Mouse (Mus musculus): Measurements from ENCODE around the gene Zpbp2. TPM values are rescaled to one million over a fixed set of nuclear protein-coding genes. Genes with fewer than 3 reads are reported as not detected.

Gene Zpbp2
- polyA plus RNA-seq (2017; shearing (Covaris generic)): 1 to 10 TPM; 2.1 to 7.1 TPM

GRCm38 (mm10) chr11:98550975-98551828, at the start of gene Zpbp2:
Gene Zpbp2, plus strand, starts transcription at chr11:98551097.

GRCm38 (mm10) chr11:98545711-98546231, 5.1 kb upstream of the Zpbp2 start, which contains the start of gene Ikzf3:
Gene Ikzf3, minus strand, starts transcription at chr11:98546031.

GRCm38 (mm10) chr11:98586892-98587563, 36.1 kb downstream of the Zpbp2 start, which contains the start of gene Ormdl3:
Gene Ormdl3, minus strand, starts transcription at chr11:98587368.

GRCm38 (mm10) chr11:98597991-98598390, 47.1 kb downstream of the Zpbp2 start, which contains the start of gene Lrrc3c:
Gene Lrrc3c, plus strand, starts transcription at chr11:98598291.

Other genes with a start within 250 kb of the Zpbp2 start
- gene Neurod2, start 221.4 kb upstream of the Zpbp2 start, polyA plus RNA-seq (2017; shearing (Covaris generic)): under 1 TPM in 1 of 2 experiments, not detected in 1; 0.05 TPM
- gene Ppp1r1b, start 202.7 kb upstream of the Zpbp2 start, polyA plus RNA-seq (2017; shearing (Covaris generic)): under 1 TPM in 1 of 2 experiments, not detected in 1; 0.39 TPM
- gene Stard3, start 192.7 kb upstream of the Zpbp2 start, polyA plus RNA-seq (2017; shearing (Covaris generic)): 10 to 100 TPM; 43.8 to 54.6 TPM
- not detected for gene Tcap, start 167.3 kb upstream of the Zpbp2 start, polyA plus RNA-seq (2017; shearing (Covaris generic))
- not detected for gene Pnmt, start 164.6 kb upstream of the Zpbp2 start, polyA plus RNA-seq (2017; shearing (Covaris generic))
- 10 to 100 TPM in 1 of 2 experiments, 1 to 10 TPM in 1; 5.4 to 11.7 TPM for gene Pgap3, start 150.6 kb upstream of the Zpbp2 start, polyA plus RNA-seq (2017; shearing (Covaris generic))
- under 1 TPM in 1 of 2 experiments, not detected in 1; 0.99 TPM for gene Erbb2, start 138.6 kb upstream of the Zpbp2 start, polyA plus RNA-seq (2017; shearing (Covaris generic))
- gene Mien1, start 112.1 kb upstream of the Zpbp2 start, polyA plus RNA-seq (2017; shearing (Covaris generic)): 100 to 1,000 TPM; 164 to 186 TPM
- 10 to 100 TPM in 1 of 2 experiments, 1 to 10 TPM in 1; 2.2 to 10.1 TPM for gene Grb7, start 104.7 kb upstream of the Zpbp2 start, polyA plus RNA-seq (2017; shearing (Covaris generic))
- gene Ikzf3, start 5.1 kb upstream of the Zpbp2 start, polyA plus RNA-seq (2017; shearing (Covaris generic)): 100 to 1,000 TPM; 115 to 157 TPM
- 10 to 100 TPM; 60.0 to 64.2 TPM for gene Ormdl3, start 36.3 kb downstream of the Zpbp2 start, polyA plus RNA-seq (2017; shearing (Covaris generic))
- gene Lrrc3c, start 47.2 kb downstream of the Zpbp2 start, polyA plus RNA-seq (2017; shearing (Covaris generic)): not detected
- 1 to 10 TPM; 4.5 to 5.4 TPM for gene Gm12355, start 74.6 kb downstream of the Zpbp2 start, polyA plus RNA-seq (2017; shearing (Covaris generic))
- under 1 TPM in 1 of 2 experiments, not detected in 1; 0.23 TPM for gene Gsdma3, start 75.3 kb downstream of the Zpbp2 start, polyA plus RNA-seq (2017; shearing (Covaris generic))
- under 1 TPM in 1 of 2 experiments, not detected in 1; 0.45 TPM for gene Gsdma2, start 95.7 kb downstream of the Zpbp2 start, polyA plus RNA-seq (2017; shearing (Covaris generic))
- gene Gsdma, start 113.3 kb downstream of the Zpbp2 start, polyA plus RNA-seq (2017; shearing (Covaris generic)): under 1 TPM in 1 of 2 experiments, not detected in 1; 0.29 TPM
- gene Psmd3, start 131.5 kb downstream of the Zpbp2 start, polyA plus RNA-seq (2017; shearing (Covaris generic)): 100 to 1,000 TPM; 120 to 151 TPM
- not detected for gene Csf3, start 150.2 kb downstream of the Zpbp2 start, polyA plus RNA-seq (2017; shearing (Covaris generic))
- 10 to 100 TPM; 35.5 to 58.3 TPM for gene Med24, start 178.3 kb downstream of the Zpbp2 start, polyA plus RNA-seq (2017; shearing (Covaris generic))
- 1 to 10 TPM; 1.5 to 5.7 TPM for gene Thra, start 189.5 kb downstream of the Zpbp2 start, polyA plus RNA-seq (2017; shearing (Covaris generic))
- gene Nr1d1, start 224.2 kb downstream of the Zpbp2 start, polyA plus RNA-seq (2017; shearing (Covaris generic)): 1 to 10 TPM in 1 of 2 experiments, under 1 TPM in 1; 0.90 to 4.9 TPM
- 10 to 100 TPM; 20.7 to 23.0 TPM for gene Msl1, start 244.4 kb downstream of the Zpbp2 start, polyA plus RNA-seq (2017; shearing (Covaris generic))